Mouse (Mus musculus) megakaryocyte, adult 5-6 weeks (primary cell): ENCODE results near the gene 1700001C02Rik. TPM values are rescaled to one million over a fixed set of nuclear protein-coding genes. Genes with fewer than 3 reads are reported as not detected.

Experiments used
- ATAC-seq: 2 replicates; pipeline ENCODE4 v1.8.0; 2016; ENCODE audit warnings: mild to moderate bottlenecking, inconsistent platforms; ENCODE audit not compliant: poor library complexity, severe bottlenecking
- total RNA-seq, 2 experiments: library from RNA; stranded (forward) in 1 of 2; stranded (reverse) in 1 of 2; fragments of 153-499, 151-499 nt in 1 of 2; fragments of 221-1000, 200-1000 nt in 1 of 2; gene quantifications; 2 replicates each; pipeline versions ENCODE4 v1.2.3 to v1.2.4; 2015 to 2017

The 1700001C02Rik gene
- total RNA-seq, 2 experiments from 2014 or later = not detected

DNA sequence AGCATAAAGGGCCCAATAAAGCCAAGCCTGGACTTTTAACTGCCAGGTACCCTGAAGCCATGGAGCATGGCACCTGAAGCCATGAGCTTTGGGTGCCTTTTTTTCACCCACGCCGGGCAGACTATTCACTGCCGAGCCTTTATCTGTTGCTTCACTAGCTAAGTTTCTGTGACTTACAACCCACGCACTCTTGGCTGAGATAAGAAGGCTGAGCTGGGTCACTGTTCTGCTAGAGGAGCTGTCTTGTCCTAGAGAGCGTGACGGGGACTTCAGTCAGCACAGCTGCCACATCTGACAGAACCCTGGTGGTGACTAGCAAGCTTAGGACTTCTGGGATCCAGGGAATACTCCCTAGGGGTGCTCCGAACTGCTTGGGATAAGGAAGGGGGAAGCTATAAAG, 27.9 kb downstream of the 1700001C02Rik start:
- no peak for ATAC-seq

GRCm38 (mm10) chr5:30494606-30495005, 28.8 kb downstream of the 1700001C02Rik start:
- no peak for ATAC-seq

DNA sequence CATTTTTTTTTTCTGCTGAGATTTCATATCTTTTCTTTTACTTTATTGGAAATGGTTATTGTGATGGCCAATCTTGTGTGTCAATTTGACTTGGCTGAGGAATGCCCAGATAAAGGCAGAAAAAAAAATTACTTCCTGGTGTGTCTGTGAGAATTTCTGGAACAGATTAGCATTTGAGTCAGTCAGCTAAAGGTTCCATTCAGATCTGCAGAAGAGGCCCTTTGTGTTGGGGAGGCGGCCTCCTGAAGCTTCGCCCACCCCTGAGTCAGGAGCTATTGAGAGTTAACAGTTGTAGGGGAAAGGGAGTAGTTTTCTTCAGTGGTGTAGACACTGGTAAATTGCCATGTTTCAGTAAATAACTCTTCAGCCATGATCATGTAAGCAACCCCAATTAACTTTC, 29.4 kb downstream of the 1700001C02Rik start:
- no peak for ATAC-seq

DNA sequence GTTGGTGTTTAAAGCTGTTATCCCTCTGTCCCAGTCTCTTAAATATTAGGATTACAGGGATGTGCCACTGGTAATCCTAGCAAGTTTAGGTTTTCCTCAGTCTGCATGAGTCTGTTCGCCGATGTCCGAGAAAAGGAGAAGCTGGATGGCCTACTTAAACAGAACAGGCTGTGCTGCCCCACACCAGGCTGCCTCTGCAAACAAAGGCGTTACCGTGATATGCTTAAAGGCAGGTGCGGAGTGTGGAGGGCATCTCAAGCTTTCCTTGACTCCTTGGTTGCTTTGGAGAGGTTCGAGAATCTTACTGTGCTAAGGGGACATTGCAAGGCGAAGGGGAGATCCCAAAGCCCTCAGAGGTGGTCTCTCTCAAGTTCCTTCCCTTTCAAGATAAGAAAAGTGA, 31.0 kb downstream of the 1700001C02Rik start:
- ATAC-seq = no peak

GRCm38 (mm10) chr5:30497299-30497698, 31.5 kb downstream of the 1700001C02Rik start:
- ATAC-seq = no peak

DNA sequence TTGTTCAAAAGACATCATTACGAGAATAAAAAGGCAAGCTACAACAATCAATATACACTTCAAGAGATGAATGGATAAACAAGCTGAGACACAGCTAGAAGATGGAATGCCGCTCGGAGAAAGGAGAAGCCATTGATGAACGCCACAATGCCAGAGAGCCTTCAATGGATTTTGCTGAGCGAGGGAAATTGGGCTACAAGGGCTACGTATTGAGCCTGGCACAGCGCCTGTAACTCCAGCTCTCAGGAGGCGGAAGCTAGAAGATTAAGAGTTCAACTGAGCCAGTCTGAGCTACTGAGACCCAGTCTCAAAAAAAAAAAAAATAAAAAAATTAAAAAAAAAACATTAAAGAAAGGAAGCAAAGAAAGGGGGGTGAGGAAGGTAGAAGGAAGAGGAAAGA, 47.3 kb downstream of the 1700001C02Rik start:
- no peak for ATAC-seq

- ATAC-seq = peak; percentile 95
Observed at GRCm38 (mm10) chr5:30516376-30516775, 50.5 kb downstream of the 1700001C02Rik start.

DNA sequence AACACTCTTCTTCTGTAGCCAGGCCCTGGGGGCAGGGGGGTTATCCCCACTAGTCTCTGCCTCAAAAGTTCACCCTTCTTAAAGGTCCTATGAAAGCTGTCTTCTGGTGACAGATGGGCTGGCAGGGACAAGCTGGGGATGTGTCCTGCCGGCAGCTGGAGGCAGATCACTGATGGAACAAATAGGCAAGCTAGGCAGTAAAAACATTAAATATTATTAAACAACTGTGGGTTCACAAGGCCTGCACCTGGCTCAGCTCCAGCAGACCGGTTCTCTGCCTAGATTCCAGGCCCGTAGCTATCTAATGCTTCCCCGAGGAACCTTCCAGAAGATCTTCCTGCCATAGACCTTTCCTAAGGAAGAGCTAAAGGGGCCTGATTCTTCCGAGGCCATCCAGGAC, 52.3 kb downstream of the 1700001C02Rik start:
- no peak for ATAC-seq

DNA sequence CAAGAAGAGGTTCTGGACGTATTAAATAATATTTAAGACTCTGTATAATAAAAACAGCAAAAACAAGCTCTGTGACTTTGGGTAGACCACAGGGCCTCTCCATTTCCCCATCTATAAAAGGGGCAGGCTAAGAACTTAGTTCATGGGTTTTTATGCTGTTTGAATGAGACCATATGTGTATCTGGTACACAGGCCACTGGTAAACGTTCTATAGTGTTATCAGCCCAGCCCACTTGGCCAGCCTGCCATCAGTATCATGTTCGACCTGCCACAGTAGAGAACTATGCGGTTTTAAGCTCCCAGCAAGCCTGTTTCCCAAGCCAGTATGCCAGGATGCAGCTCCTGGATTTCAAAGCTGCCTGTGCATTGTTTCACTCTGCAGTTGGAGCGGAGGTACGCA, 52.7 kb downstream of the 1700001C02Rik start:
- ATAC-seq = no peak

DNA sequence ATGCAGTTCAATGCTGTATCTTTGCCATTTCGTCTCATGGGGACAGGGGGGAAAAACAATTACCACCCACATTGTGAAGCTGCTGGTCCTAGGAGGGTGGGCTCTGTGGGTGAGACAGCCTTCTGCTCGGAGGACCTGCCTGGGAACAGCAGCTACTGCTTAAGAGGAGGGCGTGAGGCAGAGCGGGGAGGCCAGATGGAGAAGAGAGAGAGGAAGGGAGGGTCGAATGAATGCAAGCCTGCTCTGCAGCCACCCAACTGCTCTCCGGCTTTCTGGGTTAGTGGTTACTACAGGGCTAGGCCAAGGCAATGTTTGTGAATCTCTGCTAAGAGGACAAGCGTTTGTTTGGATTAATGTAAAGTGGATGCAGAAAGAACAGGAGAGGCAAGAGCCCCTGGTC, 53.6 kb downstream of the 1700001C02Rik start:
- ATAC-seq = no peak

- no peak for ATAC-seq
Observed at GRCm38 (mm10) chr5:30520214-30520732, 54.4 kb downstream of the 1700001C02Rik start.

DNA sequence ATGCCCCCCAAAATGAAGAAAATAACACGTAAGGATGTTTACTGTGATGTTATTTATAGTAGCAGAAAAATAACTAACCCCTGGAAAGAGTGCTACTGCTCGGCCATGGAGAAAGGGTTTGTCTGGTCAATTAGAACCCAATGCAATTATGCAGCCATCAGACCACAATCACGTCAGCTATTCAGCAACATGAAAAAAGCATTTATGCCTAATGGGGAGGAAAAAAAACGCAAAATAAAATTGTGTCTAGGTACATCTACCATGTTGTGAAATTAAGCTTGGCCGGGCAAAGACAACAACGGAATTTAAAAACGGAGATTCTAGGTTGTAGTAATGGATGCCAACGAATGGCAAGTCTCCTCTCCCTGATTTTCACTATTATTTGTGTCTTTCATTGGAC, 56.6 kb downstream of the 1700001C02Rik start:
- ATAC-seq = no peak

- ATAC-seq = no peak
Observed at GRCm38 (mm10) chr5:30523131-30523530, 57.3 kb downstream of the 1700001C02Rik start.

GRCm38 (mm10) chr5:30524213-30524612, 58.4 kb downstream of the 1700001C02Rik start:
- ATAC-seq = no peak

- no peak for ATAC-seq
Observed at GRCm38 (mm10) chr5:30525920-30526836, 60.3 kb downstream of the 1700001C02Rik start.

DNA sequence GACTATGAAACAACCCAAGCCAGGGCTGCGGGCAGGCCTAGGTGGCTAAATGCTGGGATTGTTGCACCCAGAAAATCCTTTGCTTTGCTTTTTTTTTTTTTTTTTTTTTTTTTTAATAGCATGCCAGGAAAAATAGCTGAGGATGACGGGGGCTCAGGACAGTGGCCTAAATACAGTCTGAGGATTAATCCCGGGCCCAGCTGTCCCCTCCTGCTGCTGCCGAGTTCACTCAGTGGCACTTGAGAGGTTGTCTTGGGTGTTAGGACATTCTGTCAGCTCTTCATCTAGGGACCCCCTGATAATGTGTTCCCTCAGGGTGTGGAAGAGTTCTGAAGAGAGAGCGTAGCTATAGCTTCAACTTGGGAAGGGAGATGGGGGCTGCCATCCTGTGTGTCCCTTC, 61.3 kb downstream of the 1700001C02Rik start:
- ATAC-seq = no peak

DNA sequence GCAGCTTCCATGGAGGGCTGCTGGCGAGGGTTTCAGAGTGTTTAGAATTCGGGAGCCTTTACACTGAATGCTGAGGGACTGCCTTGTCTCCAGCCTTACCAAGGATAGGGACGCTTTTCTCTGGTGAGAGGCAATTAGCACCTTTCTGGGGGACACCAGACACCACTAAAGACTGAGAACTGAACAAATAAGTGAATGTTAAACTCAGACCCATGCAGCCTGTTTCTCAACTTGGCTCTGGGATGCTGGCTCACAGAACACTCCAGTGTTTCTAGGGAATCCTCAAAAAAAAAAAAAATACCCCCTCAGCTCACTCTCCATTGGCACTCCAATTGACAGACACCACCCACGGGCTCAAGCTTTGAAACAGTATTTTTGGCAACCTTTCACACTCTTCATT, 63.1 kb downstream of the 1700001C02Rik start:
- no peak for ATAC-seq

Other genes with a start within 250 kb of the 1700001C02Rik start
- 16.1 and 17.2 TPM in 2 replicates for gene Selenoi, start 233.5 kb upstream of the 1700001C02Rik start, total RNA-seq (2015)
- 29.2 and 37.1 TPM in 2 replicates for gene Selenoi, start 233.5 kb upstream of the 1700001C02Rik start, total RNA-seq (2017)
- gene Drc1, start 184.7 kb upstream of the 1700001C02Rik start, total RNA-seq (2015) = 0.11 TPM in 1 of 2 replicates, not detected in the other
- 0.28 TPM in 1 of 2 replicates, not detected in the other for gene Drc1, start 184.7 kb upstream of the 1700001C02Rik start, total RNA-seq (2017)
- 0.68 and 0.74 TPM in 2 replicates for gene Otof, start 4.1 kb upstream of the 1700001C02Rik start, total RNA-seq (2015)
- gene Otof, start 4.1 kb upstream of the 1700001C02Rik start, total RNA-seq (2017) = 0.65 and 0.77 TPM in 2 replicates
- gene Cib4, start 79.8 kb downstream of the 1700001C02Rik start, total RNA-seq (2015) = not detected in 2 replicates
- gene Cib4, start 79.8 kb downstream of the 1700001C02Rik start, total RNA-seq (2017) = not detected in 2 replicates
- not detected in 2 replicates for gene Kcnk3, start 122.1 kb downstream of the 1700001C02Rik start, total RNA-seq (2015)
- not detected in 2 replicates for gene Kcnk3, start 122.1 kb downstream of the 1700001C02Rik start, total RNA-seq (2017)
- 21.5 and 28.8 TPM in 2 replicates for gene Slc35f6, start 181.9 kb downstream of the 1700001C02Rik start, total RNA-seq (2015)
- gene Slc35f6, start 181.9 kb downstream of the 1700001C02Rik start, total RNA-seq (2017) = 23.9 and 26.0 TPM in 2 replicates
- 190 and 250 TPM in 2 replicates for gene Cenpa, start 200.7 kb downstream of the 1700001C02Rik start, total RNA-seq (2015)
- gene Cenpa, start 200.7 kb downstream of the 1700001C02Rik start, total RNA-seq (2017) = 124 and 127 TPM in 2 replicates
- not detected in 2 replicates for gene Dpysl5, start 245.5 kb downstream of the 1700001C02Rik start, total RNA-seq (2015)
- gene Dpysl5, start 245.5 kb downstream of the 1700001C02Rik start, total RNA-seq (2017) = 0.41 TPM in 1 of 2 replicates, not detected in the other